Mouse (Mus musculus): ENCODE measurements around the gene Cyp27a1. TPM values are rescaled to one million over a fixed set of nuclear protein-coding genes. Genes with fewer than 3 reads are reported as not detected.

Cyp27a1 gene
- polyA plus RNA-seq (2012; ENCODE audit: low replicate concordance): 13.6 and 32.4 TPM in 2 replicates

DNA sequence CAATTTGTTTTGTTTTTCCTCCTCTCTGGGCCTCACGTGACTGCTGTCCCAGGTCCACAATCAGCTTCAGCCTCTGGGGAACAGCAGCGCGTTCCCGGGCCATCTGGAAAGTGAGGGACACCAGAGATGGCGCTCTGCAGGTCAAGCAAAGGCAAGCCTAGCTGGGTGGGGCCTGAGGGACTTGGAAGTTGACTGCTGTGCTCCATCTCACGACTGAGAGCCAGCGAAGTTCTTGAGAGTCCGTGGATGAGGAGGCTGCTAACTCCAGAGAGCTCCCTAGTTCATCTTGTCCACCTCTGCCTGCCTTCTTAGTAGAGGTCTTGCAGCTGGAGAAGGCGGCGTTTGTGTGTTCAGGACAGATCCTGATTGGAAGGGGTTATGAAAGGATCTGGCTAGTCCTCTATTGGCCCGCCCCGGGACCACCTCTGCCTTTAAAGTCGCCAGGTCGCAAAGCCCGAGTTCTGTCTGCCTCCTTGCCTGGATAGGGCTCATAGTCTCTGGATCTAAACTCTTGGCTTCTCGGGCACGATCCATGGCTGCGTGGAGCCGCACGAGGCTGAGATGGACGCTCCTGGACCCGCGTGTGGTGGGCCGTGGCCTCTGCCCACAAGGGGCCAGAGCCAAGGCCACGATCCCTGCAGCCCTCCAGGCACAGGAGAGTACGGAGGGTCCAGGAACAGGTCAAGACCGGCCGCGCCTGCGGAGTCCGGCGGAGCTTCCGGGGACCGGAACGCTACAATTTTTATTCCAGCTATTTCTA, at the start of gene Cyp27a1:
TSS of gene Cyp27a1 (plus strand) at position 476 of the 760 bp plus-strand sequence.

DNA sequence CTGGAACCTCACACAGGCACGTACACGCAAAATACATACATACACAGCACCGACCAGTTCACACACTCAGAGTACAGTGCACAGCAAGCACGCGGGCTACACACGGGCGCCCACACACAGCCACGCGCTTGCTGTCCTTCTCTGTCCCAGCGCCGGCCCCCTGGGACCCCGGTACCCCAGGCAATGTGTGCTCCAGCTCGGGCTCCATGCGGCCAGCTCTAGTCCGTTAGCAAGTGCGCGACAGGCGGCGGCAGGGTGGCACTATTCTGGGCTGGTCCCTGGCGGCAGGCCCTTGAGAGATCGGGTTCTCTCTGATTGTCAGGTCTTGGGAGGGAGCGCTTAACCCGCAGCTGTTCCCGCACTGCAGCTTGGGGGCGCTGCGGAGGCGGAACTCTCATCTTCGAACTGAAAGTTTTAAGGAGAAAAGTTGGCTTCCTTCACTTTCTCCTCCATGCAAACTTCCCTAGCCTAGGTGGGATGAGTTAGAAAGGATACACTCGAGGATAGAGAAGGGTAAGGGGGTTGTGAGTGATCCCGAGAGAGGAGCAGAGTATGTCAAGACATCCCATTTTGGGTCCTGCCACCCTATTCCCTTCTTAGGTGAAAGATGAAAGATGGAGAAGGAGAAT, 35.4 kb downstream of the Cyp27a1 start, which contains the start of gene Prkag3:
TSS of gene Prkag3 (minus strand) at position 579 of the 629 bp plus-strand sequence.

DNA sequence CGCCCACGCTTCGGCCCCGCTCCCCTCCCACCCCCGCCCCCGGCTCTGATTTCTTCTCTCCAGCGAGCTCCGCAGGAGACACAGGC, 58.3 kb downstream of the Cyp27a1 start, which contains the start of gene Wnt6:
TSS of gene Wnt6 (plus strand) at position 48 of the 86 bp plus-strand sequence.

Other genes with a start within 250 kb of the Cyp27a1 start
- gene Cnot9, start 207.5 kb upstream of the Cyp27a1 start, polyA plus RNA-seq (2012; ENCODE audit: low replicate concordance): 6.1 and 9.1 TPM in 2 replicates
- gene Plcd4, start 170.7 kb upstream of the Cyp27a1 start, polyA plus RNA-seq (2012; ENCODE audit: low replicate concordance): 0.06 TPM in 1 of 2 replicates, not detected in the other
- 0.54 and 6.1 TPM in 2 replicates for gene Usp37, start 169.3 kb upstream of the Cyp27a1 start, polyA plus RNA-seq (2012; ENCODE audit: low replicate concordance)
- gene Zfp142, start 125.3 kb upstream of the Cyp27a1 start, polyA plus RNA-seq (2012; ENCODE audit: low replicate concordance): 9.9 and 11.1 TPM in 2 replicates
- 1.5 and 2.2 TPM in 2 replicates for gene Bcs1l, start 125.3 kb upstream of the Cyp27a1 start, polyA plus RNA-seq (2012; ENCODE audit: low replicate concordance)
- gene Rnf25, start 112.2 kb upstream of the Cyp27a1 start, polyA plus RNA-seq (2012; ENCODE audit: low replicate concordance): 13.7 and 14.3 TPM in 2 replicates
- 0.08 and 0.25 TPM in 2 replicates for gene Stk36, start 112.1 kb upstream of the Cyp27a1 start, polyA plus RNA-seq (2012; ENCODE audit: low replicate concordance)
- 7.5 and 16.3 TPM in 2 replicates for gene Ttll4, start 51.8 kb upstream of the Cyp27a1 start, polyA plus RNA-seq (2012; ENCODE audit: low replicate concordance)
- gene Prkag3, start 35.6 kb downstream of the Cyp27a1 start, polyA plus RNA-seq (2012; ENCODE audit: low replicate concordance): not detected in 2 replicates
- 0.53 and 1.2 TPM in 2 replicates for gene Wnt6, start 58.3 kb downstream of the Cyp27a1 start, polyA plus RNA-seq (2012; ENCODE audit: low replicate concordance)
- 10.1 and 14.9 TPM in 2 replicates for gene Wnt10a, start 77.9 kb downstream of the Cyp27a1 start, polyA plus RNA-seq (2012; ENCODE audit: low replicate concordance)
- gene Cdk5r2, start 141.4 kb downstream of the Cyp27a1 start, polyA plus RNA-seq (2012; ENCODE audit: low replicate concordance): 0.25 TPM in 1 of 2 replicates, not detected in the other
- gene Fev, start 171.8 kb downstream of the Cyp27a1 start, polyA plus RNA-seq (2012; ENCODE audit: low replicate concordance): not detected in 2 replicates
- not detected in 2 replicates for gene Cryba2, start 179.6 kb downstream of the Cyp27a1 start, polyA plus RNA-seq (2012; ENCODE audit: low replicate concordance)
- not detected in 2 replicates for gene Cfap65, start 222.0 kb downstream of the Cyp27a1 start, polyA plus RNA-seq (2012; ENCODE audit: low replicate concordance)
- 0.16 and 0.45 TPM in 2 replicates for gene Ihh, start 238.1 kb downstream of the Cyp27a1 start, polyA plus RNA-seq (2012; ENCODE audit: low replicate concordance)